Mouse (Mus musculus): ENCODE measurements around the gene Hist1h2bq. TPM values are rescaled to one million over a fixed set of nuclear protein-coding genes. Genes with fewer than 3 reads are reported as not detected.
"Not testable (repeated sequence)": the region's sequence is repeated elsewhere in the genome, so short reads cannot be mapped to it uniquely, and the experiment has no call there.

Gene Hist1h2bq
- 10 to 100 TPM; 35.4 to 36.4 TPM for total RNA-seq (2021)

DNA sequence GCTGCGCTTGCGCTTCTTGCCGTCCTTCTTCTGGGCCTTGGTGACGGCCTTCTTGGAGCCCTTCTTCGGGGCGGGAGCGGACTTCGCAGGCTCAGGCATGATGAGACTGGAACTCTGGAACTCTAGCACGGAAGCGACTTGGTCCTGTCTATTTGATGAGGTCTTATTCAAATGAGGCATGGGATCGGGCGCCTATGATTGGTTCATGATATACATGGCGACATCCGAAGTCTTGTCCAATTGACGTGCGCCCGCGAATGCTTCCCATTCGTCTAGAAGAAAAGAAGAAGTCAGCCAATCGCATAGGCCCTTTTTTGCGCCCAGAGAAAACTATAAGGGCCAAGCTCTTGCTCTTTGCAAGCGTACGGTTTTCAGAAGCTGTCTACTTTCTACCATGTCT is at the start of gene Hist1h2bq, which contains the start of gene Hist1h2ao:
TSS of gene Hist1h2bq (minus strand) at position 125 of the 400 bp plus-strand sequence.
TSS of gene Hist1h2ao (plus strand) at position 393 of the 400 bp plus-strand sequence.
- intact Hi-C loops (cut with DNase I): not testable (repeated sequence)

DNA sequence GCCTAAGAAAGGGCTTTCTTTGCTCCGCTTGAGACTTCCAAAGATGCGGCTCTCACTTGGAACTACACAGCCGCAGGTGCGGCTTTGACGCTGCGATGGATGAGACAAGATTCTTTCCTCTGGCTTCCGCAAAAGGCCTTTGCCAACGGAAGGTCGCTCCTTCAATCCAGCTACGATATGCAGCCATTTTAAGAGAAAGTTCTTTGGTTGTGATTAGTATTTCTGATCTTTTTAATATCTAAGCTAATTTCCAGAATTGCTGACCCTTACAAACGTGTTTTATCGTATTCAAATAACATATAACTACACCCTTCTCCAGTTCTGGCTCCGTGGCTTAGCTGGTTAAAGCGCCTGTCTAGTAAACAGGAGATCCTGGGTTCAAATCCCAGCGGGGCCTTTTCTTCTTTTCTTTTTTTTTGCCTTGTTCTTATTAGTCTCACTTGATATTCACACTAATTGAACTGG is 45.7 kb upstream of the Hist1h2bq start:
- intact Hi-C loops (cut with DNase I): loop anchor here (10.0 kb wide), 2 partner anchors 59 to 169 kb away; no protein-coding TSS in a partner anchor
- DNase-seq (ENCODE audit: low spot score): no peak

More for the DNA sequence above, at the start of gene Hist1h2bq, which contains the start of gene Hist1h2ao:
- not testable (repeated sequence) for DNase-seq (ENCODE audit: low spot score)

DNA sequence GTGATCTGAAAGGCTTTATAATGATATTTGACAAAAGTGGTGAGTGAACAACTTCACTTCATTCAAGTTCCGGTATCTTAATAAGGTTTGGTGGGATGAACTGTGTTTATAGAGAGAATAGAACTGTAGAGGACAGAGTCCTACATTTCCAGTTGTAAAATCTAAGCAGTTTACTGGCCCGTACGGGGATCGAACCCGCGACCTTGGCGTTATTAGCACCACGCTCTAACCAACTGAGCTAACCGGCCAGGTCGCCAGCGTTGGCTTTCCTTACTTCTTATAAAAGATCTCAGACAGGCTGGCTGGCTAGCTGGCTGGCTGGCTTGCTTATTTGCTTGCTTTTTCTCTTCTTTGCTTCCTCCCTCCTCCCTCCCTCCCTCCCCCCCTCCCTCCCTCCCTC is 45.1 kb upstream of the Hist1h2bq start:
- intact Hi-C loops (cut with DNase I): loop anchor here (10.0 kb wide), 2 partner anchors 60 to 170 kb away; no protein-coding TSS in a partner anchor
- DNase-seq (ENCODE audit: low spot score): peak; percentile 25

GRCm38 (mm10) chr13:21852215-21852945 is 42.4 kb upstream of the Hist1h2bq start:
- intact Hi-C loops (cut with DNase I): loop anchor here (10.0 kb wide), 2 partner anchors 62 to 172 kb away; no protein-coding TSS in a partner anchor

DNA sequence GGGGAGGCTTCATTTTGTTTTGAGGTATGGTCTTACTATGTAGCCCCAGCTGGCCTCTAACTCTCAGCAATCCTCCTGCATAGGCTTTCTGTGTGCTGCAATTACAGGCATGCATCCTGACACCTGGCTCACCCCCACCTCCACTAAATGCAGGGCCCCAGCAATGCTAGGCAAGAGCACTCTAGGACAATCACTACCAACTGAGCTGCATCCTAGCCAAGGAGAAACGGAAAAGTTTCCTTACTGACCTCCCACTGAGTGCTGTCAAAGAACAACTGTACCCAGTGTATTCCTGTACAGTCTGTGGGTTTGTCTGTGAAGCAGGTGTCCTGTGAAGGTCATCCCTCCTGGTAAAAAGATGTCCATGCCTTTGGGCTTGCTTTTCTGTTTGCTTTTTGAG is 40.7 kb upstream of the Hist1h2bq start:
- DNase-seq (ENCODE audit: low spot score): not testable (repeated sequence)
- intact Hi-C loops (cut with DNase I): loop anchor here (10.0 kb wide), 2 partner anchors 64 to 174 kb away; no protein-coding TSS in a partner anchor

More at GRCm38 (mm10) chr13:21852215-21852945, 42.4 kb upstream of the Hist1h2bq start:
- DNase-seq (ENCODE audit: low spot score): peak; percentile 8

DNA sequence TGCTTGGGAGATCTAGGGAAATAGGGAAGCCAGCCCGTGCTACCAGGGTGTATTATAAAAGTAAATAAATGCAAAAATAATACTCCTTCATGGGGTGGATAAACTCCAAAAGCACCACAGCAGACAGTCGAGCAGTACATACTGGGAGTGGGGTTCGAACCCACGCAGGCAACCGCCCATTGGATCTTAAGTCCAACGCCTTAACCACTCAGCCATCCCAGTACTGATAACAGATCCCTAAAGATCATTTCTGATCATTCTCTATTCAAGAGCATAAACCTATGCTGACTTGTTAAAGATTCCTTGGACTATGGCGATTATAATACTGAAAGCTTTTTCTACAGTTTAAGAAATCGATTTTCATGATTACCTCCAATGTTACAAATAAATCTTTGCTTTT is 37.9 kb upstream of the Hist1h2bq start:
- no peak for DNase-seq (ENCODE audit: low spot score)
- intact Hi-C loops (cut with DNase I): no loop called here

GRCm38 (mm10) chr13:21846356-21846755 is 36.4 kb upstream of the Hist1h2bq start:
- intact Hi-C loops (cut with DNase I); DNase-seq (ENCODE audit: low spot score): not testable (repeated sequence)

DNA sequence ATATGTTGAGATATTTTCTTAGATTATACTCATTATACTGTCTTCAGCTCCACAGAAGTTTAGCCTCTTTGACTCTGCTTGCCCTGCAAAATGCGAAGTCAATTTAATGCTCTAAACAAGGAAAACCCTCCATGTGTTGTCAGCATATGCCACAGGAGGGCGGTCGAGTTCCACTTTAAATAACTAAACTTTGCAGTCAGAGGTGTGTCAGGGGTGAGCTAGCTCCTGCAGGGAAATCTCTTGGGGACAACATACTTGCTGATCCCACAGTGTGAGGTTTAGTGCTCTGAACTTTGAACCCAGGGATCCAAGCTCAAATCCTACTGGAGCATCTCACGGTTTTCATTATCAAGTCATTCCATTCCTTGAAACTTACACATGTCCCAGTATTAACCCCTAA is 30.5 kb upstream of the Hist1h2bq start:
- intact Hi-C loops (cut with DNase I); DNase-seq (ENCODE audit: low spot score): not testable (repeated sequence)

DNA sequence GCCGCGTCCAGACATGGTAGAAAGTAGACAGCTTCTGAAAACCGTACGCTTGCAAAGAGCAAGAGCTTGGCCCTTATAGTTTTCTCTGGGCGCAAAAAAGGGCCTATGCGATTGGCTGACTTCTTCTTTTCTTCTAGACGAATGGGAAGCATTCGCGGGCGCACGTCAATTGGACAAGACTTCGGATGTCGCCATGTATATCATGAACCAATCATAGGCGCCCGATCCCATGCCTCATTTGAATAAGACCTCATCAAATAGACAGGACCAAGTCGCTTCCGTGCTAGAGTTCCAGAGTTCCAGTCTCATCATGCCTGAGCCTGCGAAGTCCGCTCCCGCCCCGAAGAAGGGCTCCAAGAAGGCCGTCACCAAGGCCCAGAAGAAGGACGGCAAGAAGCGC is 23.5 kb upstream of the Hist1h2bq start, which contains the start of the genes Hist1h2ap and Hist1h2br:
TSS of gene Hist1h2ap (minus strand) at position 47 of the 400 bp plus-strand sequence.
TSS of gene Hist1h2br (plus strand) at position 283 of the 400 bp plus-strand sequence.
- intact Hi-C loops (cut with DNase I): loop anchor here (10.0 kb wide), 1 partner anchor 119 kb away; the partner anchor contains the start of genes Hist1h2ai, Hist1h2bl and Hist1h3h
- DNase-seq (ENCODE audit: low spot score): not testable (repeated sequence)

- intact Hi-C loops (cut with DNase I): loop anchor here (10.0 kb wide), 1 partner anchor 117 kb away; the partner anchor contains the start of genes Hist1h2ai, Hist1h2bl and Hist1h3h
- DNase-seq (ENCODE audit: low spot score): not testable (repeated sequence)
These were observed 21.7 kb upstream of the Hist1h2bq start, which contains the start of gene Hist1h4n for GRCm38 (mm10) chr13:21831418-21832394. Gene Hist1h4n, minus strand, starts transcription at chr13:21832196.

- no peak for DNase-seq (ENCODE audit: low spot score)
- intact Hi-C loops (cut with DNase I): loop anchor here (10.0 kb wide), 1 partner anchor 116 kb away; the partner anchor contains the start of genes Hist1h2ai, Hist1h2bl and Hist1h3h
These were observed 20.3 kb upstream of the Hist1h2bq start for GRCm38 (mm10) chr13:21830344-21830743.

GRCm38 (mm10) chr13:21828511-21828910 is 18.5 kb upstream of the Hist1h2bq start:
- intact Hi-C loops (cut with DNase I): loop anchor here (10.0 kb wide), 2 partner anchors 216 to 1856 kb away; partner anchors contain the start of genes Hist1h2ac, Hist1h2ag, Hist1h2bc and Hist1h2bj
- no peak for DNase-seq (ENCODE audit: low spot score)

- not testable (repeated sequence) for DNase-seq (ENCODE audit: low spot score)
- intact Hi-C loops (cut with DNase I): loop anchor here (10.0 kb wide), 2 partner anchors 225 to 1865 kb away; partner anchors contain the start of genes Hist1h2ac, Hist1h2ag, Hist1h2bc and Hist1h2bj
These were observed 10.3 kb upstream of the Hist1h2bq start for GRCm38 (mm10) chr13:21820082-21820890.

DNA sequence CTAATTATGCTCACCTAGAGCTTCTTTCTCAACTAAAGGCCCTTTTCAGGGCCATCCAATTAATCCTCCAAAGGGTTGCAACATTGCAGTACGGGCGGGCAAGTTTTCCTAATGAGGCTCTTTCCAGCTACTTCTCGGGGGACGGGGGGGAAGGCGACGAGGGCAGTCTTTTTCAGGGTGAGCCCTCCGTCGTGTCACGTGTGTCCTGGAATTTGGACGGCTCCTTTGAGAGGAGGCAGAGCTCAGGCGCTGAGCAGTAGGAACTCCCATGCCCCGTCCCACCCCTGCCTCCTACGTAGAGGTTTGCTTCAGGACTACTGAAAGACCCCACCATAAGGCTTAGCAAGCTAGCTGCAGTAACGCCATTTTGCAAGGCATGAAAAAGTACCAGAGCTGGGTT is 2.1 kb upstream of the Hist1h2bq start:
- intact Hi-C loops (cut with DNase I); DNase-seq (ENCODE audit: low spot score): not testable (repeated sequence)

- intact Hi-C loops (cut with DNase I): not testable (repeated sequence)
- peak; percentile 16 for DNase-seq (ENCODE audit: low spot score)
These were observed 1.5 kb upstream of the Hist1h2bq start, which contains the start of gene Hist1h4m for GRCm38 (mm10) chr13:21811539-21811938. Gene Hist1h4m, plus strand, starts transcription at chr13:21811746.

DNA sequence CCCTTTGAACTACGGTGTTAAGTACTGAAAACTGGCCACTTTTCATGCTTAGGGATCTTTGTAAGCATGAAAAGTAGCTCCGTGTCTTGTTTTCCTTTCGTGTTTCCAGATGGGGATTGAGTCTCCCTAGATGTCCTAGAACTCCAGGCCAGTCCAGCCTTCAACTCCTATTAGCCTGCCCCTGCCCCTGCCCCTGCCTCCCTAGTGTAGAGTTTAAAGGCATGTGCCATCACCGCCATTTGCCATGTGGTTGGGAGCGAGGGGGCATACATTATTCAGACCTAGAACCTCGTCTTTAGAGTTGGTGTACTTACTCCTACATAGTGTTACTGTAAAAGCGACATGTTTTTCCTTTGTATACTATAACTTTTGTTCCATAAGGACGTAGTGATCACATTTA is 1.1 kb upstream of the Hist1h2bq start:
- DNase-seq (ENCODE audit: low spot score); intact Hi-C loops (cut with DNase I): not testable (repeated sequence)

- DNase-seq (ENCODE audit: low spot score); intact Hi-C loops (cut with DNase I): not testable (repeated sequence)
These were observed 6.9 kb downstream of the Hist1h2bq start for GRCm38 (mm10) chr13:21803058-21803457.

- DNase-seq (ENCODE audit: low spot score); intact Hi-C loops (cut with DNase I): not testable (repeated sequence)
These were observed 12.8 kb downstream of the Hist1h2bq start for GRCm38 (mm10) chr13:21797163-21797562.
